Mouse (Mus musculus) spleen, adult 18-20 months (tissue): Measurements from ENCODE around the gene Desi1.

Experiments
- DNase-seq, 2 experiments: peaks; one replicate each; pipeline ENCODE4 v3.0.0; 2022; ENCODE audit warnings: mixed read lengths in 2 of 2

Gene Desi1

DNA sequence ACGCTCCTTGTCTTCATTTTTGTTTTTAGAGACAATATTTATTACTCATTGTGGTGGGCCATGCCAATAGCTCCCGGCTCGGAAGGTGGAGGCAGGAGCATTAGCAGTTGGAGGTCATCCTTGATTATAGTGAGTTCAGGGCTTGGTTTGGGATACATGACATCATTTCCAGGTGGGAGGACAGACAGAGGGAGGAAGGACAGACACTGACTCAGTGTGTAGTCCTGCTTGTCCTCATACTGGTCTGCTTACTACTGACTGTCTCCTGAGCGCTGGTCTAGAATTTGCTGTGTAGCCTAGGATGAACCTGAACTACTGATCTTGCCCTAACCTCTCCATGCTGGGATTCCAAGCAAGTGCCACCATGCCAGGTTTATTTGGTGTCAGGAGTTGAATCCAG, at the start of gene Desi1:
Gene Desi1, minus strand, starts transcription at position 101 of the 400 bp plus-strand sequence.
- no peak for DNase-seq

DNA sequence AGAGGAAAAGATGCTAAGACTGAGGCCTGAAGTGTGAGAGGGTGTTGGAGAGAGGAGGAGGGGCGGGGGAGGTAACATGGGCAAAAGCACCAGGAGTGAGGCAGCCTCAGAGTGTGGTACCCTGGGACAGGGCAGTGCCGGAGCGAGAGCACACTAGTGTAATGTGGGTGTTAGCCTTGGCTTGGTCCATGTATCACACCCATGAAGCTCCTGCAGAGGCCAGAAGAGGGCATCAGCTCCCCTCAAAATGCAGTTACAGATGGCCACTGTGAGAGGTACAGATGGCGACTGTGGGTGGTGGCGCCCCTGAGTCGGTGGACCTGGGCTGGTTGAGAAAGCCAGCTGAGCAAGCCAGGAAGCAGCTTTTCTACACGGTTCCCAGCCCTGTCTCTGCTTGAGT, 47.5 kb upstream of the Desi1 start:
- DNase-seq, result peak in 1 of 2 experiments; percentile 30

DNA sequence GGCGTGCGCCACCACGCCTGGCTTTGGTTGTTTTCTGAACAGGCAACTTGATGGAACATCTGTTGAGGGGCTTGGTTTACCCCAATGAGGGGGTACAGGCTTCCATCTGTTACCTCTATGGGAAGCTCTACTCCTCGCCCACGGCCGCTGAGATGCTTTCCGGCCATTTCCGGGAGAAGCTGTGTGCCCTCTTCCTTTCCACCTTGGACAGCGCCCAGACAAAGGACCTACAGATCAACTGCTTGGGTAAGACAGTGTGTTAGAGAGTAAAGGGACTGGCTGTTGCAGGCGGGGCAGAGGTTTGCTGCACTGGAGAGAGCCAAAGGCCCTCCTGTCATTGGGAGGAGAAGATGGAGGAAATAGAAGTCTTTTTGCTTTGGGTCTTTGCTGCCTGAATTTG, 46.2 kb upstream of the Desi1 start:
- DNase-seq, result no peak

DNA sequence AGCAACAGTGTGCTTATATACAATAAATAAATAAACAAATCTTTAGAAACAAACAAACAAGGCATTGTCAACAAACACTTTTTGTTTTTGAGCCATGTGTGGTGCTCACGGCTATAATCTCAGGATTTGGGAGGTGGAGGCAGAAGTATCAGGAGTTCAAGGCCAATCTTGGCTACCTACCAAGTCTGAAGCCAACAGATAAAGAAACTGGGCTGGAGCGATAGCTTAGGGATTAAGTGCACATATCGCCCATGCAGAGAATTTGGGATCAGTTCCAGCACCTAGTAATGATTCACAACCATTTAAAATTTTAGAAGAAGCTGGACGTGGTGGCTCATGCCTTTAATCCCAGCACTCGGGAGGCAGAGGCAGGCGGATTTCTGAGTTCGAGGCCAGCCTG, 39.8 kb upstream of the Desi1 start:
- DNase-seq, result no peak

DNA sequence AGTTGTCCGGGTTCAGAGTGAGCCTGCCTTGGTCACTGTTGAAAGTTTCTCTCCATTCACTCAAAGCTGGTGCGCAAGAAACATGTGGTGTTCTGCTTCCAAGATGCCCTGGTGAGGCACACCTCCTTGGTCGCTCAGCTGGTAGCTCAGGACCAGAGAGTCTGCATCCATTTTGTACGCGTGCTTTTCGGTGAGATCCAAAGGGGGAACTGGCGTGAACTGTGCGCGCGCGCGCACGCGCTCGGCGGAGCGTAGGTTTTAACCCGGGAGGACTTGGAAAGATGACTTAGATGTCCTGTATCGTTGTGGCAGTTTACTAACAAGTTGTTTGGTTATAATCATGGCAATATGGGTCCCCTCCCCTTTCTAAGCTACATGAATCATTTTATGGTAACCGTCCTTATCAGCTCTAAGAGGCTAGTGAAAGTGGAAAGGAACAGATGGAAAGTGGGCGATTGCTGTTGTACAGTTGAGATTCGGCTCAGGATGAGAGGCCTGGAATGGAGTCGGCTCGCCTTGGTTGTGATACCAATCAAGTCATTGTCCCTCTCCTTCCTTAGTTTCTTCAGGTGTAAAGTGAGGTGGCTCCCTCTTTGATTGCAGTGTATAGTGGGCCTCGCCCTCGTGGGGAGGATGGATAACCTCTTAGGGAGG, 38.3 kb upstream of the Desi1 start:
- no peak for DNase-seq

DNA sequence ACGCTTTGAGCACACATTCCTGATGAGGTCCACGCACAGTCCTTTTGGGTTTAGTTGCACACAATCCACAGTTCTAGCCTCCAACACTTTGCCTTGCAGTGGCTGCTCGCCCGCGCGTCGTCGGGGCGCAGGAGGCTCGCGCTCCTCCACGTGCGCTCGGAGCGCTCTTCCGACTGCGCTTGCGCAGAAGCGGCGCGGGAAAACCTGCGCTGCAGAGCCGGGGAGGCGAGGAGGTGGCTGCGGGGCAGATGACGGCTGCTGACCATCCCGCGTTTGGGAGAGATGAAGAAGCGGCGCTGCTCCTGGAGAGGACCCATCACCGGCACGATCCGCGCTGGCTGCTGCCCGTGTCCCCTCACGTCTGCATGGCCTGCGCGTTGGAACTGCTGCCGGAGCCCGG, 36.2 kb upstream of the Desi1 start, which contains the start of gene Mei1:
Gene Mei1, plus strand, starts transcription at position 99 of the 400 bp plus-strand sequence.
- DNase-seq, result no peak

DNA sequence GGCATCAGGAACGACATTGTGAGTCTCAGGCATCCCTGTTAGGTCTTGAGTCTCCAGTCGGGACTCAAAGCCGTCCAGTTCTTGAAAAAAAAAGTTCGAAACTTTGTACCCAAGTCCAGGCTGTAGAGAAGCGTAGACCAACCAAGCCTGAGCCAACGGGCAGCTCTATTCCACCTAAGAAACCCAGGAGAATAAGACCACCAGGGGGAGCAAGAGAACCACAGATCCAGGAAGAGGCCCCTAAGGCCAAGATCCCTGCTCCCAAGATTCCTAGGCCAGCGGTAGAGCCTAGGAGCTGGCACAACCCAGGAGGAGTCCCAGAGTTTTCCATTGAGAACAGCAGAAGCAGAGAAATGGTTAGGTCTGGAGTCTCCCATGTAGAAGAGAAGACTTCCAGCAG, 31.8 kb upstream of the Desi1 start:
- peak in 1 of 2 experiments; percentile 49 for DNase-seq

DNA sequence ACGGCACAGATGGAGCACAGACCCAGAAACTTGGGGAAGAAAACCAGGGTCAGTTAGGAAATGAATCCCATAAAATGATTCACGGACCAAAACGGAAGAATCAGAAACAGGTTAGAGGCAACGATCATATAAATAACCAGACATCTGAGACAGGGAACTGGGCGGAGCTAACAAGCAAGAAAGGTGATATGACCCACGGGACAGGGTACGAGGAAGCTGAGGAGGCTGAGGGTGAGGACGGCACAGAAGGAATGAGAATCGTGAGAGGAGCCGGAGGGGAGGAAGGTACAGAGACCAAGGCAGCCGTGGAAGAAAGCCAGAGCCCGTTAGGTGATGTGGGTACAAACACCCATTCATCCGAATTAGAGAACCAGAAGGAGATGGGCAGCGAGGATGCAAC, 30.2 kb upstream of the Desi1 start:
- no peak for DNase-seq

DNA sequence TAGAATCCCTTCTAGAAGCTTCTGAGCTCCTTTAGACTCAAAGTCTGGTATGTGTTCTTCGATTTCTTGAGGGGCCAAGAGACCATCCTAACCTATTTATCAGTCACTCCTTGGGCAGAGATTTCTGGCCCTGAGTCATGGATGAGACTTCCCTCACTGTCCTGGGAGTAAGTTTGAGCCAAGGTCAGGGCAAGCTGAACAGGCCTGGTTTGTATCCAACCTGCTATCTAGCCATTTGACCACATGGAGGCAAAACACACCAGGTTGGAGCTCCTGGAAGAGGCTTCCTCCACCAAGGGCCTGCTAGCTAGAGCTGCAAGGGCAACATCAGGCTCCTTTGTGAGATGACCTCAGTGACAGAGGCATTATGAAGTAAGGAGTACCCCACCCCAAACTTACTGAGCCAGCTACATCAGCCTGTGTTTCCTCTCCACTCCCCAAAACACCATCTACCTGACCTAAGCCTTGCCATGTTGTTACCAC, 25.1 kb upstream of the Desi1 start, which contains the start of gene 4930407I10Rik:
Gene 4930407I10Rik, plus strand, starts transcription at position 433 of the 483 bp plus-strand sequence.
- no peak for DNase-seq

DNA sequence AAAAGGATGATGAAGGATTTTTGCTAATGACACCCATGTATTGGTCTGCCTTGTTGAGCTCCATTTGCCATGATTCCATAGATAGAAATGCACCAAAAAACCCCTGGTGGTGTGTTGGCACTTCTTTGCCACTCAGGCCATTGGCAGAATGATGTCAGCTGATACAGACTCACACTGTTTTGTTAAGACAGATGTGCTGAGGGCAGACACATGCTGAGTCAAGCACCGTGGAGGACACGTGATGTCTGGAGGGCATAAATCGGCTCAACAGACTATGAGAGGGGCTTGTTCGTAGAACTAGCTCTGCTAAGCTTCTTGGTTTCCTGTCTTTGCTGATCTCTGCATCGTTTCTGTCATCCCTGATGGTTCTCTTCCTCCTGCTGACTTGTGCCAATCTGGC, 18.9 kb upstream of the Desi1 start:
- no peak for DNase-seq

DNA sequence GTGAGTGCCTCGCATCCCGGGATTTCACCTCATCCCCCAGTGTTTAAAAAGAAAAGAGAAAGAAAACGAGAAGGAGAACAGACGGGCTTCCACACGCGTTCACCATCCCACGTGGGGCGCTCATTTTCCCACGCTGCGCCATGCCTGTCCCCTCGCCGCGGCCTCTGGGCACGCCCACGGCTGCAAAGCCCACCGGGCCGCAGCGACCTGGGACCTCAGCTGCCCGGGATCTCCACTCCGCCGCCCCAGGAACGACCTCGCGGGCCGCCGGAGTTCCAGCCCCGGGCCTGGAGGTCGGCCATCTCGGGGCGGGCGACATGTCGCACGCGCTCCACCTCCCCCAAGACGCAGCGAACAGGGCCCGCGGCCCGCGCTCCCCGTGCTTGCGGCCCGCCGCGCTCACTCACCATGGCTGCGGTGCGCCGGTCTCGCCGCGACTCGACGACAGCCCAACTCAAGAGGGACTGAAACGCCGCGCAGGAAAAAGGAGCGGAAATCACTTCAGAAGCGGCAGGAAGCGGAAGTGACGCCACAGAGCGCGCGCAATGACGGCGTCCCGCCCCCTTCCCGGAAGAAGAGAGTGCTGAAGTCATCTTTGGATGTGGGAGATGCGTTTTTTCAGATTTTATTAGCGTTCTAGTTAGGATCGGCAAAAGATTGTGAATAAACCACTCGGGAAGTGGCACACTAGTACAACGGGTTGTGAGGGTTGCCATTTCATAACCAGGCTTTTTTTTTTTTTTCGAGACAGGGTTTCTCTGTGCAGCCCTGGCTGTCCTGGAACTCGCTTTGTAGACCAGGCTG, 13.6 kb upstream of the Desi1 start, which contains the start of gene Snu13:
Gene Snu13, minus strand, starts transcription at position 519 of the 804 bp plus-strand sequence.
- DNase-seq, result peak; percentile 82 to 91

DNA sequence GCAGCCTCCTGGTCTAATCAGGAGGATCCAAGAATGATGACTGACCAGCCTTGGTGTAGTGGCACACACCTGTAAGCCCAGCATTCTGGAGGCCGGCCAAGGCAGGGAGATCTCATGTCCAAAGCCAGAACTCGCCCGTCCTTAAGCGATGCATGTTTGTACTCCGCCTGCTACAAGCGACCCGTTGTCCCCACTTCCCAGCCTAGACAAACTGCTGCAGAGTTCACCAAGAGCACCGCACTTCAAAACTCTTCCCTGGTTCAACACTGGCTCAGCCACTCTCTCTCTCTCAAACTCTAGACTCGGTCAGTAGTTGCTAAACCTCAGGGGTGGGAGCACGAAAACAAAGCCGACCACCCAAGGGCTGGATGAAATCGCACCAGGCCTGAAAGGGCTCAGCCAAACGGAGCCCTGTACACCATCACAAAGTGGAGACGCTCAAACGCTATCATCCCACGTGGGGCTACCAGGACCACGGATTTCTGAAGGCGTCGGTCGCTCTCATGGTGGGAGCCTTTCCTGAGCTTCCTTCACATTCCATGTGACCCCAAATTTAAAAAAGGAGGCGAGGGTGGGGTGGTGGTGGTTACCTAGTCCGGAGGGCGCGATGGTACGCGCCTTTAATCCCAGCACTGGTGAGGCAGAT, 12.7 kb upstream of the Desi1 start:
- no peak for DNase-seq

DNA sequence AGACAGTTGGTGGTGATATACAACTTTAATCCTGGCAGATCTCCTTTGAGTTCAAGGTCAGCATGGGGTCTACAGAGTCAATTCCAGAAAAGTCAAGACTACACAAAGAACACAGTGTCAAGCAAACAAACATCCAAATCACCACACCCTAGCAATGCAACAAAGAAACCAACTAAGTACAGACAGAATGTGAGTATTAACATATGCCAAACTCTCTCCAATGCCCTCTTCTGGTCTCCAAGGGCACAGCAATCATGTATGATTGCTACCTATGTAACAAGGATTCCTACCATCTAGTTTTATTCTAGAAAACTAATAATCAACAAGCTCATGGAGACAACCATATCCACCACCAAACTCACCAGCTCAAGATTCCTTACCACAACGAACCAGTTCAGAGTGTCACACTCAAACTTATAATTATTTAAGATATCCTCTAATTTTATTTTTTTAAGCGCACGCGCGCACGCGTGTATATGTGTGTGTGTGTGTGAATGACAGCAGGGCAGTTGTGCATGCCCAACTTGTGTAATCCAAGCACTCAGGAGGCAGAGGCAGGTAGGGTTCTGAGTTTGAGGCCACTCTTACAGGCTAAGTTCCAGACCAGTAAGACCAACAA, 10.6 kb upstream of the Desi1 start:
- no peak for DNase-seq

DNA sequence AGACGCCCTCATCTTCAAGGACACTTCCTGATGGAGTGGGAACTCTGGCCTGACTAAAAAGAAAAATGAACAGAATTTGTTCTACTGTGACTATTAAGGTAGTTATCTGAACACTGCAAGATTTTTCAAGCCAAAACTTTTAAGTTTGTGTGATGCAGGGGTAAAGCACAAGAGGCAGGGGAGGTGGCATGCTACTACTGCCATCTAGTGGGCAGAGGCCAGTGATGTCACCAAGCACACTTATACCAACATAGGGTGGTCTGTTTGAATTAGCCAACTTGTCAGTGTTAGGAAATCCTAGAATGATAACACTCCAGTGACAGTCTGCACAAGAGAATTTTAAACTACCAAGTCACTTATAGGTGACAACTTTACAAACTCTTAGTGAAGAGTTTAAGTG, 7.0 kb upstream of the Desi1 start:
- DNase-seq, result peak in 1 of 2 experiments; percentile 32

DNA sequence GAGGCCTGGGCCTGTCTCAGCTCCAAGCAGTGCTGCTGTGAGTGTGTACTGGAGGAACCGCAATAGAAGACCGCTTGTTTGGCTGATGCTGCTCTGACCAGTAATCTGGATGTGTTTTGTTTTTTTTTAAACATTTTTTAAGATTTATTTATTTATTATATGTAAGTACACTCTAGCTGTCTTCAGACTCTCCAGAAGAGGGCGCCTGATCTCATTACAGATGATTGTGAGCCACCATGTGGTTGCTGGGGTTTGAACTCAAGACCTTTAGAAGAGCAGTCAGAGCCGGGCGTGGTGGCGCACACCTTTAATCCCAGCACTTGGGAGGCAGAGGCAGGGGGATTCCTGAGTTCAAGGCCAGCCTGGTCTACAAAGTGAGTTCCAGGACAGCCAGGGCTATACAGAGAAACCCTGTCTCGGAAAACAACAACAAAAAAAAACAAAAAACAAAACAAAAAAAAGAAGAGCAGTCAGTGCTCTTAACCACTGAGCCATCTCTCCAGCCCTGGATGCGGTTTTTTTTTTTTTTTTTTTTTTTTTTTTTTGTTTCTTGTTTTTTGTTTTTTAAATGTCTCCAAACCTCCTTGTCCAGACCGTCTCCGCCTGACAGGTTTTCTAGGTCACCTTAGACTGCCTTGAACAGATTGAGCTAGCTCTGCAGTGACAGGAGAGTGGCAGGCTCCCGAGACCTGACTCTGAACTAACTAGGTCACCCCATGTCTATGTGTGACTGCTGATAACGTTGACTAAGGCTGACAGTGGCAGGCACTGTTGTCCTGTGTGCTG, 2.4 kb upstream of the Desi1 start:
- no peak for DNase-seq

DNA sequence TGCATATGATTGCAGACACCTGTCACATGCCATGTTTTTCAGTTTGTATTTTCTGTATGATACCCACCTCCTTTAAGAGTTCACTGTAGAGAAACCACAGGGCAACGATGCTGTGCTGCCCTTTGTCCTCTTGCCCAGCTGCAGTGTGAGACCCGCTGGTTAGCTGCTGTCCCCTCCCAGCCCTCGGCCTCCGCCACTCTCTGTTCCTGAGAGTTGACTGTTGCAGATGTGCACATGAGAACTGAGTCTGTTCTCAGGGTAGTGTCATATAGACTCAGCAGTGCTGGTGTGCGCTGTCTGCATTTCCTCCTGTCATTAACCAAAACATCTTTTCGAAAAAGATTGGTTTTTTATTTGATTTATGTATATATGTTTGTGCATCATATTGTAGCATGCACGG, 1.3 kb downstream of the Desi1 start:
- no peak for DNase-seq

DNA sequence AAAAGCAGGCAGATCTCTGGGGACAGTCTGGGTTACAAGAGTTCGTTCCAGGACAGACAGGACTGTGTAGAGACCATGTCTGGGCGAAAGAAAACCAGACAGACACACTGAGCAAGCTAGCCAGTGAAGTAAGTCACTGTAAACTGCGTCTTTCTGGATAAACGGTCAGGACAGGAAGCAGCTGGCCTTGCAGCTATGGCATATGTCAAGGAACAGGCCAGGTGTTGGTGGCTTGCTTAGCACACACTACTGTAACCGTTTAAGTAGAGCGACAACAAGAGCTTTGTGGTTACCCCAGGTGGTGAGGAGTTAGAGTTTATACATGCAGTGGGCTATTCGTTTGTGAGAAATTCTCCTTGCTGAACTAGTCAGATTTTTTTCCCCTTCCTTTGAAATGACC, 5.9 kb downstream of the Desi1 start:
- no peak for DNase-seq

DNA sequence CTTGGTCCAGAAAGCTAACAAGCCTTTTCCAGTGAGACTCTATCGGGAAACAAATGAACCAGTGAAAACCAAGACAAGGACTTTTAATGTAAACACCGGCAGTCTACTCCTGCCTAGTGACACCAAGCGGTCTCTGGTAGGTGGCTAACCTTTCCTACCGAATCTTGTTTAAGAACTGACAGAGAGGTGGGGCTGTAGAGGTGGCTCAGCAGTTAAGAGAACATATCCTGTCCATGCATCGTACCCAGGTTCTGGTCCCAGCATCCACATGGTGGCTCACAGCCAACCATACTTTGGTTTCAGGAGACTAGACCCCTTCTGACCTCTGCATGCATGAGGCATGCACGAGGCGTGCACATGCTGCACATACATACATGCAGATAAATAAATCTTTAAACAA, 6.4 kb downstream of the Desi1 start:
- no peak for DNase-seq

DNA sequence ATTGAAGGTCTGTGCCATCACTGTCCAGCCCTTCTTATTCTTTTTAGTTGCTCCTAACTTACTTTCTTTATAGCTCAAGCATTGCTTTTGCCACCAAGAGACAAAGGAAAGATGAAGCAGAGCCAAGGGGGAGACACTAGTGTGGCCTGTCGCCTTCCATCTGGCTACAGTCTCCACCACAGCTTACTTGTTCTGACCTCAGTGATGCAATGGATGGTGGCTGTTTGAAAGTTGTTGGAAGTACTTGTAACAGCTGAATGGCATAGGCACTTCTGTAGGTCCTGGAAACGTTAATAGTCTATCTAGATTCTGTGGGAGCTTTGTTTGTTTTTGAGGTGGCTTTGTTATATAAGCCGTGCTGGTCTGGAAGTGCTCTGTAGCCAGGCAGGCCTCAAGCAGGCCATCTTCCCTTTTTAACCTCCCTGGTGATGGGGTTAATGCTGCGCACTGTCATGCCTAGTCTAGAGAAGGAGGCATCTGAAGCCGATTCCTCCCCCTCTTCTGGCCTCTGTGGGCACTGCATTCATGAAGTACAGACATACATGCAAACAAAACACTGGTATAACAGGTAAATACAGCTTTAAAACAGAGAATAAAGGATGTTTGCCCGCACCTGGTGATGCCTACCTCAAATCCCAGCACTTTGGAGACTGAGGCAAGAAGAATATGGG, 9.6 kb downstream of the Desi1 start:
- no peak for DNase-seq

DNA sequence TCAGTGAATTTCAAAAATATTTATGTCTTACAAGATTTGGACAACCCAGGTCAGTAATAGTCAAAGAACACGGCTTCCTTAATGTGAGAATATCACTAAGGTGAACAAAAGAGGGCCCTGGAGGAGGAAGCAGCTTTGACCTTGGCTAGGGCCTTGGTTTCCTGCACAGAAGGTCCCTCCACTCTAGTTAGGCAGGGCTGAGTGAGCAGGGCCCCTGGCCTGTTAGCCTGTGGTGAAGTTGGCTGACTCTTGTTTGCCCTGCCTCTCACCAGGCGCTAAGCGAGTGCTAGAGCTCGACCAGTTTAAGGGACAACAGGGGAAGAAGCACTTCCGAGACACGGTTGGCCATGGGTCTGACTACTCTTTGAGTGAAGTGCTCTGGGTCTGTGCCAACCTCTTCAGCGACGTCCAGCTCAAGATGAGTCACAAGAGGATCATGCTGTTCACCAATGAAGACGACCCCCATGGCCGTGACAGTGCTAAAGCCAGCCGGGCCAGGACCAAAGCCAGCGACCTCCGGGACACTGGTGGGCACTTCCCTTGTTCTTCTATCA, 11.1 kb downstream of the Desi1 start:
- no peak for DNase-seq

DNA sequence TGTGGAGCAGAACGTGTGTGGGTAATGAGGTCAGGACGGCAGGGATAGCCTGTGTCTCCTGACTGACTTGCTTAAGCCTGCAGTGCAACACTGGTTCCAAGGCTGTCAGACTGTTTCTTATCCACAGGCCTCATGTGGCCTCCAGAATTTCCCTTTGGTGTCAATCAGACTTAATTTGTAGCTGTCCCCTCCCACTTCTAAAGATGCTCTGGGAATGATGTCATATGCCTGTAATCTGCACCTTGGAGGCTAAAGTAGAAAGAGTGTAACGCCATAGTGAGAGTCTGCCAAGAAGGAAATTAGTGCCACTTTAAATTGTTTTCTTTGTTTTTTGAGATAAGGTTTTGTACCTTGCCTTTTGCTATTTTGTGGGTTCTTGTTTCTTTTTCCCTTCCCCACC, 14.4 kb downstream of the Desi1 start:
- no peak for DNase-seq
